Mouse (Mus musculus): ENCODE data around the gene Trmt10c. TPM values are rescaled to one million over a fixed set of nuclear protein-coding genes. Genes with fewer than 3 reads are reported as not detected.

Trmt10c gene
- polyA plus RNA-seq, 1 experiment from 2014 or later = 12.9 TPM

DNA sequence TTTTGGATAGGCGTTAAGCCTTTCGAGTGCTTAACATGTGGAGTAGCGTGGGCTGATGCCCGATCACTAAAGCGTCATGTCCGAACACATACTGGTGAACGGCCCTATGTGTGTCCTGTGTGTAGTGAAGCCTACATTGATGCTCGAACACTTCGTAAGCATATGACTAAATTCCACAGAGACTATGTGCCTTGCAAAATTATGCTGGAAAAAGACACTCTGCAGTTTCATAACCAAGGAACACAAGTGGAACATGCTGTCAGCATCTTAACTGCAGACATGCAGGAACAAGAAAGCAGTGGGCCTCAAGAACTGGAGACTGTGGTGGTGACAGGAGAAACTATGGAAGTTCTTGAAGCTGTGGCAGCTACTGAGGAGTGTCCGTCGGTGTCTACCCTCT is 30.8 kb downstream of the Trmt10c start:
- no peak overlapping the region for H3K9ac ChIP-seq
- no peak overlapping the region for H3K27ac ChIP-seq (replicated peaks)
- no peaks in the 10 kb centered on the region for H3K27me3 ChIP-seq
- WGBS (ENCODE audit: insufficient replicate concordance) = 91% methylated on average over 11 of the region's 11 CpGs
- H3K4me3 ChIP-seq (replicated peaks) = no peak overlapping the region
- no peaks in the 10 kb centered on the region for H3K9me3 ChIP-seq (replicated peaks)
- H3K4me1 ChIP-seq (replicated peaks) = no peaks in the 10 kb centered on the region
- H3K36me3 ChIP-seq (replicated peaks) = peaks cover 70% of the 10 kb centered on the region
- ATAC-seq (ENCODE audit: insufficient read depth) = no peak
- no peak overlapping the region for H3K4me2 ChIP-seq

DNA sequence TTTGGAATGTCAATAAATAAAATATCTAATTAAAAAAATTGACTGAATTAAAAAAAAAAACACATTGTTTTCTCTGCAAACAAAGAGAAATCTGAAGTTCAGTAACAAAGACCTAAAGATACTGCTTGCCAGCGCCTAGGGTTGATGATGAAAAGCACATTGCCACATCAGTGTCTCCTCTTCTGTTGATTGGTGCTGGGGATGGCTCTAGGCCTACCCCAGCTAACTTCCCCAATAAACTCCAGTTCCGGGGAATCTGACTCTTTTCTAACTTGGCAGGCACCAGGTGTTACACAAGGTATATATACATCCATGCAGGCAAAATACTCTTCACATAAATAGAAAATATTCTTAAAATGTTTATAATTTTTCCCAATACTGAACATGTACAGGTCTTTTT is 43.4 kb downstream of the Trmt10c start:
- Histone ChIP-seq H3K9ac (no peak overlapping the region), H3K4me3 (replicated peaks) (no peak overlapping the region), H3K27me3 (no peaks in the 10 kb centered on the region), H3K9me3 (replicated peaks) (no peaks in the 10 kb centered on the region), H3K36me3 (replicated peaks) (peaks cover 68% of the 10 kb centered on the region), H3K27ac (replicated peaks) (no peak overlapping the region), H3K4me1 (replicated peaks) (no peaks in the 10 kb centered on the region), H3K4me2 (no peak overlapping the region)
- no peak for ATAC-seq (ENCODE audit: insufficient read depth)
- WGBS (ENCODE audit: insufficient replicate concordance) = 81% methylated on average over 2 of the region's 2 CpGs

DNA sequence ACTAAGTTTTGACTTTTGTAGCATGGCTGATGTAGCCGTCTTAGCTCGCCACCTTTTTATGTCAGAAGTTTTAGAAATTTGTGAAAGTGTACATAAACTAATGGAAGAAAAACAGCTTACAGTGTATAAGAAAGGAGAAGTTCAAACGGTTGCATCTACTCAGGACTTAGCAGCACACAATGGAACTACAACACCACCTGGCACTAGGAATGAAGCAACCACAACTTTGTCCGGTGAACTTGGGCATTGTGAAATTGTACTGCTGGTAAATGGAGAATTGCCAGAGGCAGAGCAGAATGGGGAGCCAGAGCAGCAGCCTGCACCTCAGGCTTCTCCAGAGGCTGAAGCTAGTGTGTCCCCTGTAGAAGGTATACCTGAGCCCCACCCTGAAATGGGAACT is 47.3 kb downstream of the Trmt10c start:
- 76% methylated on average over 4 of the region's 4 CpGs for WGBS (ENCODE audit: insufficient replicate concordance)

DNA sequence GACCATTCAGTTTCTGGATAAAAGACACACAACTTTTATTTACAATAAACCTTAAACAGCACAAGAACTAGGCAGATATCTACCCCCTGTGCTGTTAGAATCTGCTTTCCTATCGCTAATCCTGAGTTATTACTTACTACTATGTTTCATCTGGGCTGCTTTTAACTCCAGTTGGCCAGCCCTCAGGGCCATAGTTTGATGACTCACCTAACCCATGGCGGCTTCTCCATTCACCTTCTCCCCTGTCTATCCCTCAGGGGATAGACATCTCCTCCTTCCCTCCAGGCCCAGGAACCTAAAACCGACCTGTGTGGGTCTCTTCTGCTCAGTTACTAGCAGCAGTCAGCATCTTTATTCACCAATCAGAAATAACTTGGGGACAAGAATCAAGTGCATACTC is 51.6 kb downstream of the Trmt10c start:
- H3K4me2 ChIP-seq = no peak overlapping the region
- no peaks in the 10 kb centered on the region for H3K27me3 ChIP-seq
- no peaks in the 10 kb centered on the region for H3K9me3 ChIP-seq (replicated peaks)
- no peak overlapping the region for H3K4me3 ChIP-seq (replicated peaks)
- 81% methylated on average over 3 of the region's 3 CpGs for WGBS (ENCODE audit: insufficient replicate concordance)
- no peak overlapping the region for H3K27ac ChIP-seq (replicated peaks)
- H3K9ac ChIP-seq = no peak overlapping the region
- no peak for ATAC-seq (ENCODE audit: insufficient read depth)
- peaks cover 62% of the 10 kb centered on the region for H3K36me3 ChIP-seq (replicated peaks)
- no peaks in the 10 kb centered on the region for H3K4me1 ChIP-seq (replicated peaks)

More for the DNA sequence above, 47.3 kb downstream of the Trmt10c start:
- no peak for ATAC-seq (ENCODE audit: insufficient read depth)
- no peak overlapping the region for H3K4me3 ChIP-seq (replicated peaks)
- peaks cover 60% of the 10 kb centered on the region for H3K36me3 ChIP-seq (replicated peaks)
- no peaks in the 10 kb centered on the region for H3K9me3 ChIP-seq (replicated peaks)
- H3K27me3 ChIP-seq = no peaks in the 10 kb centered on the region
- no peak overlapping the region for H3K27ac ChIP-seq (replicated peaks)
- no peak overlapping the region for H3K9ac ChIP-seq
- H3K4me2 ChIP-seq = no peak overlapping the region
- no peaks in the 10 kb centered on the region for H3K4me1 ChIP-seq (replicated peaks)

Small RNAs within 50 kb of the gene (microRNA-seq; reads per million reads assigned to microRNA genes)
- not detected for gene Gm24047

Other genes starting within 250 kb of the Trmt10c start
- gene Nfkbiz, start 198.9 kb downstream of the Trmt10c start, polyA plus RNA-seq (2015; fragmentation: Nextera tagmentation; extraction: Ambion mirVana) = 1.8 and 2.1 TPM in 2 replicates
- 0.43 and 0.44 TPM in 2 replicates for gene Nxpe3, start 142.5 kb downstream of the Trmt10c start, polyA plus RNA-seq (2015; fragmentation: Nextera tagmentation; extraction: Ambion mirVana)
- 3.5 and 3.9 TPM in 2 replicates for gene Cep97, start 103.0 kb downstream of the Trmt10c start, polyA plus RNA-seq (2015; fragmentation: Nextera tagmentation; extraction: Ambion mirVana)
- 281 and 346 TPM in 2 replicates for gene Rpl24, start 71.5 kb downstream of the Trmt10c start, polyA plus RNA-seq (2015; fragmentation: Nextera tagmentation; extraction: Ambion mirVana)
- gene Zbtb11, start 63.9 kb downstream of the Trmt10c start, polyA plus RNA-seq (2015; fragmentation: Nextera tagmentation; extraction: Ambion mirVana) = 8.7 and 10.1 TPM in 2 replicates
- 85.2 and 93.7 TPM in 2 replicates for gene Pcnp, start 8.1 kb downstream of the Trmt10c start, polyA plus RNA-seq (2015; fragmentation: Nextera tagmentation; extraction: Ambion mirVana)
- 16.3 and 18.9 TPM in 2 replicates for gene Senp7, start 10.5 kb upstream of the Trmt10c start, polyA plus RNA-seq (2015; fragmentation: Nextera tagmentation; extraction: Ambion mirVana)
- 0.12 and 0.14 TPM in 2 replicates for gene Impg2, start 166.5 kb upstream of the Trmt10c start, polyA plus RNA-seq (2015; fragmentation: Nextera tagmentation; extraction: Ambion mirVana)

Data from liver, embryonic 15.5 days (tissue).